Mouse (Mus musculus): ENCODE data around the gene Marveld3. TPM values are rescaled to one million over a fixed set of nuclear protein-coding genes. Genes with fewer than 3 reads are reported as not detected.
A peak's percentile ranks its signal among the peaks of the same experiment; 100 is the strongest.

Marveld3 gene
- polyA plus RNA-seq, 1 experiment: 0.62 TPM

- Histone ChIP-seq H3K4me1 (ENCODE audit: control insufficient read depth, insufficient read depth, low read length) (no peaks in the 10 kb centered on the region), H3K4me3 (replicated peaks; ENCODE audit: control insufficient read depth, low read depth, low read length) (no peak overlapping the region), H3K27ac (ENCODE audit: control insufficient read depth, insufficient read depth, low read depth, low read length, poor library complexity) (no peak overlapping the region)
- WGBS: 46% methylated on average over 15 of the region's 15 CpGs
- TF ChIP-seq CTCF (IDR thresholded peaks at IDR 0.05; ENCODE audit: control insufficient read depth, insufficient read depth, low read length) (no peak), POLR2A (IDR thresholded peaks at IDR 0.05; ENCODE audit: borderline replicate concordance, control insufficient read depth, low read depth, low read length) (no peak)
Measured at GRCm38 (mm10) chr8:109982386-109983105, 20.5 kb upstream of the Marveld3 start.

GRCm38 (mm10) chr8:109979339-109979738, 17.3 kb upstream of the Marveld3 start:
- TF ChIP-seq CTCF (IDR thresholded peaks at IDR 0.05; ENCODE audit: control insufficient read depth, insufficient read depth, low read length) (no peak), POLR2A (IDR thresholded peaks at IDR 0.05; ENCODE audit: borderline replicate concordance, control insufficient read depth, low read depth, low read length) (no peak)
- Histone ChIP-seq H3K4me3 (replicated peaks; ENCODE audit: control insufficient read depth, low read depth, low read length) (no peak overlapping the region), H3K4me1 (ENCODE audit: control insufficient read depth, insufficient read depth, low read length) (no peaks in the 10 kb centered on the region), H3K27ac (ENCODE audit: control insufficient read depth, insufficient read depth, low read depth, low read length, poor library complexity) (no peak overlapping the region)
- 73% methylated on average over 6 of the region's 6 CpGs for WGBS

- no peak overlapping the region for H3K4me3 ChIP-seq (replicated peaks; ENCODE audit: control insufficient read depth, low read depth, low read length)
- no peaks in the 10 kb centered on the region for H3K4me1 ChIP-seq (ENCODE audit: control insufficient read depth, insufficient read depth, low read length)
- H3K27ac ChIP-seq (ENCODE audit: control insufficient read depth, insufficient read depth, low read depth, low read length, poor library complexity): no peak overlapping the region
- WGBS: 66% methylated on average over 4 of the region's 4 CpGs
- TF ChIP-seq CTCF (IDR thresholded peaks at IDR 0.05; ENCODE audit: control insufficient read depth, insufficient read depth, low read length) (no peak), POLR2A (IDR thresholded peaks at IDR 0.05; ENCODE audit: borderline replicate concordance, control insufficient read depth, low read depth, low read length) (no peak)
Measured at GRCm38 (mm10) chr8:109972901-109973300, 10.9 kb upstream of the Marveld3 start.

- Histone ChIP-seq H3K27ac (ENCODE audit: control insufficient read depth, insufficient read depth, low read depth, low read length, poor library complexity) (no peak overlapping the region), H3K4me3 (replicated peaks; ENCODE audit: control insufficient read depth, low read depth, low read length) (no peak overlapping the region), H3K4me1 (ENCODE audit: control insufficient read depth, insufficient read depth, low read length) (no peaks in the 10 kb centered on the region)
- WGBS: 6% methylated on average over 9 of the region's 9 CpGs
- TF ChIP-seq POLR2A (IDR thresholded peaks at IDR 0.05; ENCODE audit: borderline replicate concordance, control insufficient read depth, low read depth, low read length) (no peak), CTCF (IDR thresholded peaks at IDR 0.05; ENCODE audit: control insufficient read depth, insufficient read depth, low read length) (0 out of 2 replicates have a peak, but pooled peaks have one; percentile 31)
Measured at GRCm38 (mm10) chr8:109970323-109970722, 8.3 kb upstream of the Marveld3 start.

- TF ChIP-seq CTCF (IDR thresholded peaks at IDR 0.05; ENCODE audit: control insufficient read depth, insufficient read depth, low read length) (no peak), POLR2A (IDR thresholded peaks at IDR 0.05; ENCODE audit: borderline replicate concordance, control insufficient read depth, low read depth, low read length) (no peak)
- Histone ChIP-seq H3K4me3 (replicated peaks; ENCODE audit: control insufficient read depth, low read depth, low read length) (no peak overlapping the region), H3K4me1 (ENCODE audit: control insufficient read depth, insufficient read depth, low read length) (no peaks in the 10 kb centered on the region), H3K27ac (ENCODE audit: control insufficient read depth, insufficient read depth, low read depth, low read length, poor library complexity) (no peak overlapping the region)
- 48% methylated on average over 10 of the region's 10 CpGs for WGBS
Measured at GRCm38 (mm10) chr8:109968837-109969236, 6.8 kb upstream of the Marveld3 start.

GRCm38 (mm10) chr8:109964106-109964505, 2.1 kb upstream of the Marveld3 start:
- Histone ChIP-seq H3K4me1 (ENCODE audit: control insufficient read depth, insufficient read depth, low read length) (no peaks in the 10 kb centered on the region), H3K27ac (ENCODE audit: control insufficient read depth, insufficient read depth, low read depth, low read length, poor library complexity) (no peak overlapping the region), H3K4me3 (replicated peaks; ENCODE audit: control insufficient read depth, low read depth, low read length) (no peak overlapping the region)
- WGBS: 59% methylated on average over 4 of the region's 4 CpGs
- TF ChIP-seq CTCF (IDR thresholded peaks at IDR 0.05; ENCODE audit: control insufficient read depth, insufficient read depth, low read length): no peak
- no peak for TF ChIP-seq POLR2A (IDR thresholded peaks at IDR 0.05; ENCODE audit: borderline replicate concordance, control insufficient read depth, low read depth, low read length)

GRCm38 (mm10) chr8:109963421-109963820, 1.4 kb upstream of the Marveld3 start:
- 68% methylated on average over 13 of the region's 13 CpGs for WGBS
- no peak overlapping the region for H3K4me3 ChIP-seq (replicated peaks; ENCODE audit: control insufficient read depth, low read depth, low read length)
- H3K27ac ChIP-seq (ENCODE audit: control insufficient read depth, insufficient read depth, low read depth, low read length, poor library complexity): no peak overlapping the region
- H3K4me1 ChIP-seq (ENCODE audit: control insufficient read depth, insufficient read depth, low read length): no peaks in the 10 kb centered on the region
- TF ChIP-seq POLR2A (IDR thresholded peaks at IDR 0.05; ENCODE audit: borderline replicate concordance, control insufficient read depth, low read depth, low read length): no peak
- no peak for TF ChIP-seq CTCF (IDR thresholded peaks at IDR 0.05; ENCODE audit: control insufficient read depth, insufficient read depth, low read length)

GRCm38 (mm10) chr8:109962896-109963295, 893 bp upstream of the Marveld3 start:
- Histone ChIP-seq H3K4me3 (replicated peaks; ENCODE audit: control insufficient read depth, low read depth, low read length) (no peak overlapping the region), H3K4me1 (ENCODE audit: control insufficient read depth, insufficient read depth, low read length) (no peaks in the 10 kb centered on the region), H3K27ac (ENCODE audit: control insufficient read depth, insufficient read depth, low read depth, low read length, poor library complexity) (no peak overlapping the region)
- TF ChIP-seq CTCF (IDR thresholded peaks at IDR 0.05; ENCODE audit: control insufficient read depth, insufficient read depth, low read length): no peak
- TF ChIP-seq POLR2A (IDR thresholded peaks at IDR 0.05; ENCODE audit: borderline replicate concordance, control insufficient read depth, low read depth, low read length): no peak
- 60% methylated on average over 9 of the region's 9 CpGs for WGBS
